Mouse (Mus musculus): ENCODE data around the gene Auh.

GRCm38 (mm10) chr13:52847481-52847880 lies 82.0 kb downstream of the Auh start:
- no peak for TF ChIP-seq POLR2A (IDR thresholded peaks at IDR 0.05; ENCODE audit: low read depth, low read length)
- no peak for TF ChIP-seq CTCF (conservative IDR thresholded peaks at IDR 0.05; ENCODE audit: insufficient read depth, insufficient read length, low read depth, low read length)
